Comparison of ENCODE assay signal across 9 mouse cellular contexts in genomic region chr12:73996906-73997296, GRCm38 (mm10). TPM values are rescaled to one million over a fixed set of nuclear protein-coding genes. Genes with fewer than 3 reads are reported as not detected.
DNase-seq lines count a peak whose midpoint lies in the region; ATAC-seq lines count a peak whose summit lies in the region.
"Had no signal": no experiment of that assay in that cellular context is flagged by ENCODE, and none has a peak within 500 bp of the region (broad histone marks: within the 10 kb centered on the region; RNA-seq: fewer than 3 reads in every experiment).

No protein-coding gene starts in this region.

- H3K4me2 ChIP-seq in heart, embryonic 12.5 days: peak overlapping the region; percentile 80
- H3K4me2 ChIP-seq in limb, embryonic 12.5 days: peak overlapping the region; percentile 86

- 0 out of 2 replicates have a peak, but pooled peaks cover 5% of the 10 kb centered on the region for H3K9me3 ChIP-seq in heart, embryonic 12.5 days (replicated peaks)
- H3K9me3 ChIP-seq in limb, embryonic 12.5 days: no peaks in the 10 kb centered on the region

- no peak overlapping the region for H3K9ac ChIP-seq in heart, embryonic 12.5 days
- H3K9ac ChIP-seq in limb, embryonic 12.5 days (replicated peaks): no peak overlapping the region

- no peaks in the 10 kb centered on the region for H3K36me3 ChIP-seq in heart, embryonic 12.5 days
- no peaks in the 10 kb centered on the region for H3K36me3 ChIP-seq in limb, embryonic 12.5 days

- ATAC-seq in heart, embryonic 12.5 days (ENCODE audit: insufficient number of reproducible peaks, low FRiP score): no peak
- no peak for ATAC-seq in limb, embryonic 12.5 days (ENCODE audit: insufficient number of reproducible peaks, insufficient read depth, low FRiP score, low TSS enrichment, low read depth)
- ATAC-seq: intestine, embryonic 16.5 days had no signal

- H3K27ac ChIP-seq in heart, embryonic 12.5 days (ENCODE audit: poor library complexity, severe bottlenecking): no peak overlapping the region
- H3K27ac ChIP-seq in limb, embryonic 12.5 days: no peak overlapping the region

- H3K4me3 ChIP-seq in heart, embryonic 12.5 days: peak overlapping the region; percentile 59; the same call in 1 of the 2 replicates
- peak overlapping the region; percentile 63 for H3K4me3 ChIP-seq in limb, embryonic 12.5 days (replicated peaks)

- no peak for DNase-seq in heart, adult 11 months
- peak; percentile 48 to 62 for DNase-seq in right cerebral cortex, adult 2 months (ENCODE audit: low spot score in 2 of 2)
- DNase-seq in right cerebral cortex, postnatal 14 days: no peak
- DNase-seq in gastrocnemius, adult 18-20 months (ENCODE audit: low spot score): no peak
- no peak for DNase-seq in spleen, postnatal 36 days (ENCODE audit: low spot score in 2 of 2)
- no peak for DNase-seq in kidney, postnatal 36 days

- peaks cover 5% of the 10 kb centered on the region; the same call in 1 of the 2 replicates for H3K4me1 ChIP-seq in heart, embryonic 12.5 days (replicated peaks)
- H3K4me1 ChIP-seq in limb, embryonic 12.5 days (replicated peaks): peaks cover 5% of the 10 kb centered on the region

- WGBS in heart, embryonic 12.5 days: 55% methylated on average over 12 of the region's 12 CpGs
- 39% methylated on average over 12 of the region's 12 CpGs for WGBS in limb, embryonic 12.5 days

- H3K27me3 ChIP-seq in heart, embryonic 12.5 days (replicated peaks): peaks cover 47% of the 10 kb centered on the region
- H3K27me3 ChIP-seq in limb, embryonic 12.5 days: peaks cover 45% of the 10 kb centered on the region

RNA-seq across cellular contexts. Expression of gene Syt16, which starts 0.6 kb away (rescaled TPM):
- 0.33 and 0.81 TPM in 2 replicates for polyA plus RNA-seq in heart, embryonic 12.5 days (2016; fragmentation: Nextera tagmentation; extraction: Ambion mirVana)
- polyA plus RNA-seq in limb, embryonic 12.5 days (2016; fragmentation: Nextera tagmentation; extraction: Ambion mirVana): 5.0 and 5.7 TPM in 2 replicates
- not detected for total RNA-seq in gastrocnemius, adult 18-20 months (2021)

RNA-seq across cellular contexts. Expression of gene Snapc1, which starts 32.6 kb away (rescaled TPM):
- polyA plus RNA-seq in heart, embryonic 12.5 days (2016; fragmentation: Nextera tagmentation; extraction: Ambion mirVana): 18.6 and 20.3 TPM in 2 replicates
- 23.0 and 26.5 TPM in 2 replicates for polyA plus RNA-seq in limb, embryonic 12.5 days (2016; fragmentation: Nextera tagmentation; extraction: Ambion mirVana)
- total RNA-seq in gastrocnemius, adult 18-20 months (2021): 1 to 10 TPM; 4.7 to 8.5 TPM

RNA-seq across cellular contexts. Expression of gene Gm49321, which starts 59.4 kb away (rescaled TPM):
- polyA plus RNA-seq in heart, embryonic 12.5 days (2016; fragmentation: Nextera tagmentation; extraction: Ambion mirVana): 7.8 and 10.7 TPM in 2 replicates
- polyA plus RNA-seq in limb, embryonic 12.5 days (2016; fragmentation: Nextera tagmentation; extraction: Ambion mirVana): 13.7 and 15.3 TPM in 2 replicates
- total RNA-seq in gastrocnemius, adult 18-20 months (2021): 1 to 10 TPM; 2.1 to 2.2 TPM

Comparison
In these comparisons a context has a peak if more than half of its experiments do, and no peak if none do; other contexts are left out.
1. DNase-seq: peak in right cerebral cortex, adult 2 months (2 of 2); none in heart, adult 11 months (single experiment), right cerebral cortex, postnatal 14 days (single experiment), gastrocnemius, adult 18-20 months (single experiment), spleen, postnatal 36 days (0 of 2) and kidney, postnatal 36 days (0 of 2).